Mouse (Mus musculus): ENCODE data around the gene Kl.

DNA sequence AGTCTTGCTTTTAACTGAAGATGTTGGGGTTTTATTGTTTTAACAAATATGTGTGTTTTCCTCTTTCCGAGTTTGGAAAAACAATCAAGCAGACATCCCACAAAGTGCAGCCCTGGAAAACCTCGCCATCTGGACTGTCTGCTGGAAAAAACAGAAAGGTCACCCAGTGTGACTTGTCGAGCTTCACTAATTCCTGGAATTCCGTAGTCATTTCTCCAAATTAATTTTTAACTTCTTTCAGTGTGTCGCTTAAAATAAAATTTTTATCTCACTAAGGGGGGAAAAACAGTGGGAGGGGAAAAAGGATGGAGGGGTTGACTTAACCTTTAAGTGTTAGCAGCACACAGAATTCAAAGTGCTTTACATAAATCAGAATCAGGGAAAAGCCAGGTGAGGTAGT lies 39.8 kb upstream of the Kl start:
- TF ChIP-seq CTCF (IDR thresholded peaks at IDR 0.05; ENCODE audit: low read depth, low read length), result no peak
- no peak for TF ChIP-seq EP300 (IDR thresholded peaks at IDR 0.05; ENCODE audit: insufficient read depth, low read depth, low read length)

Measured in ES-Bruce4 (cell line).